Mouse (Mus musculus) cortical plate, adult 2 months (tissue): ENCODE measurements around the gene Tnrc18. TPM values are rescaled to one million over a fixed set of nuclear protein-coding genes. Genes with fewer than 3 reads are reported as not detected.

Experiments used
- H3K27ac ChIP-seq: fragments of 200-500 bp; 2 replicates; pipeline ENCODE4 v1.5.1; 2012; ENCODE audit warnings: low read length, control low read depth, inconsistent platforms; ENCODE audit not compliant: insufficient read depth
- H3K4me1 ChIP-seq: fragments of 200-500 bp; 2 replicates; pipeline ENCODE4 v1.6.1; 2011; ENCODE audit warnings: low read length; ENCODE audit not compliant: control insufficient read depth, insufficient read depth
- H3K4me3 ChIP-seq: fragments of 200-500 bp; 2 replicates; pipeline ENCODE4 v1.5.1; 2011; ENCODE audit warnings: mild to moderate bottlenecking, low read length, control low read depth; ENCODE audit not compliant: insufficient read depth
- CTCF ChIP-seq: fragments of 200-500 bp; IDR thresholded peaks from 2 replicates; pipeline ENCODE4 v1.5.1; 2011; ENCODE audit warnings: mild to moderate bottlenecking, control low read depth, low read length; ENCODE audit not compliant: insufficient read depth; ENCODE audit errors: extremely low read depth
- POLR2A ChIP-seq: fragments of 200-500 bp; IDR thresholded peaks from 2 replicates; pipeline ENCODE4 v1.6.1; 2011; ENCODE audit warnings: mild to moderate bottlenecking, low read length, control low read depth; ENCODE audit not compliant: insufficient read depth; ENCODE audit errors: extremely low read depth
- polyA plus RNA-seq: library from polyadenylated mRNA; depleted of rRNA; stranded (reverse); fragments of >200 nt; gene quantifications from 2 replicates; pipeline ENCODE4 v1.2.3, GENCODE M21; 2012

Tnrc18 gene
- polyA plus RNA-seq, 1 experiment = 31.7 TPM

GRCm38 (mm10) chr5:142750173-142750572, 67.3 kb downstream of the Tnrc18 start:
- H3K27ac ChIP-seq = no peak overlapping the region
- TF ChIP-seq CTCF = no peak
- H3K4me3 ChIP-seq = no peak overlapping the region
- no peaks in the 10 kb centered on the region for H3K4me1 ChIP-seq

- TF ChIP-seq POLR2A (no peak), CTCF (no peak)
- no peak overlapping the region for H3K4me3 ChIP-seq
- no peak overlapping the region for H3K27ac ChIP-seq
- H3K4me1 ChIP-seq = no peaks in the 10 kb centered on the region
Measured at GRCm38 (mm10) chr5:142747026-142747629, 70.3 kb downstream of the Tnrc18 start.

- Histone ChIP-seq H3K4me3 (no peak overlapping the region), H3K27ac (no peak overlapping the region), H3K4me1 (no peaks in the 10 kb centered on the region)
- TF ChIP-seq CTCF (no peak), POLR2A (no peak)
Measured at GRCm38 (mm10) chr5:142739941-142740340, 77.5 kb downstream of the Tnrc18 start.

DNA sequence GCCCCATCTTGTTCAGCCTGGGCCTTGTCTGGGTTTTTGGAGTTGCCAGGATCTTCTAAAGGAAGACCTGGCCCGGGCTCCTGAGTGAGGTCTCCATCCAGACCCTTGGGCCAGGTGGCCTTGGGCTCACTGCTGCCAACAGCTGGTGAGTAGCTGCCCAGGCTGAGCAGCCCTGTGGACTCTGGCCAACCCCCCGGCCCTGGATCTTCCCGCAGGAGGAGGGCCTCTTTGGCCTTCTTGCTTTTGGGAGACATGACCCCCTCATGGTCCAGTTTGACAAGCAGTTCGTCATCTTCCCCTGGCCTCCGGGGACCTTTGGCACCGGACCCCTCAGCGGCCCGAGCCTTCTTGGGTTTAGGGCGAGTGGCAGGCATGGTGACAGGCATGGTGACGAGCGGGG, 85.5 kb downstream of the Tnrc18 start:
- Histone ChIP-seq H3K27ac (no peak overlapping the region), H3K4me3 (no peak overlapping the region), H3K4me1 (no peaks in the 10 kb centered on the region)
- TF ChIP-seq CTCF (no peak), POLR2A (no peak)

GRCm38 (mm10) chr5:142730295-142730694, 87.2 kb downstream of the Tnrc18 start:
- TF ChIP-seq POLR2A (no peak), CTCF (no peak)
- no peak overlapping the region for H3K27ac ChIP-seq
- H3K4me1 ChIP-seq = no peaks in the 10 kb centered on the region
- H3K4me3 ChIP-seq = no peak overlapping the region

GRCm38 (mm10) chr5:142728301-142728700, 89.2 kb downstream of the Tnrc18 start:
- Histone ChIP-seq H3K4me3 (no peak overlapping the region), H3K27ac (no peak overlapping the region), H3K4me1 (no peaks in the 10 kb centered on the region)
- TF ChIP-seq CTCF = no peak

DNA sequence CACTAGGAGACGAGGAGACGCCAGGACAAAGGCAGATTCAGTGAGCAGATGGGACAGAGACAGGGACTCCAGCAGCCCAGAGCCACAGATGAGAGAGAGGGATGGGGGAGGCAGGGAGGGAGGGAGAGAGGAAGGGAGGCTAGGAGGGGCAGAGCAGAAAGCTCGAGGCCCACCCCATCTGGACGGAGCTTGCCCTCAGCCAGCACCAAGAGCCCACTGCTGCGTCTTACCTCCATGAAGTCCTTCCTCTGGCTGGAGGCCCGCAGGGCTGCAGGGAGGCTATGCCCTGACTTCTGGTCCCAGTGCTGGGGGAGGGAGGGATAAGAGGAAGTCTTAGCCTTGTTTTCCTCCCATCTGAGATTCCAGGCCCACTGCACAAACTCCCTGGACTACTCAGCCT, 90.7 kb downstream of the Tnrc18 start:
- no peak overlapping the region for H3K27ac ChIP-seq
- no peak for TF ChIP-seq CTCF
- no peak for TF ChIP-seq POLR2A
- H3K4me1 ChIP-seq = no peaks in the 10 kb centered on the region
- H3K4me3 ChIP-seq = no peak overlapping the region

GRCm38 (mm10) chr5:142724265-142724664, 93.2 kb downstream of the Tnrc18 start:
- Histone ChIP-seq H3K27ac (no peak overlapping the region), H3K4me1 (no peaks in the 10 kb centered on the region), H3K4me3 (no peak overlapping the region)
- no peak for TF ChIP-seq POLR2A
- no peak for TF ChIP-seq CTCF

DNA sequence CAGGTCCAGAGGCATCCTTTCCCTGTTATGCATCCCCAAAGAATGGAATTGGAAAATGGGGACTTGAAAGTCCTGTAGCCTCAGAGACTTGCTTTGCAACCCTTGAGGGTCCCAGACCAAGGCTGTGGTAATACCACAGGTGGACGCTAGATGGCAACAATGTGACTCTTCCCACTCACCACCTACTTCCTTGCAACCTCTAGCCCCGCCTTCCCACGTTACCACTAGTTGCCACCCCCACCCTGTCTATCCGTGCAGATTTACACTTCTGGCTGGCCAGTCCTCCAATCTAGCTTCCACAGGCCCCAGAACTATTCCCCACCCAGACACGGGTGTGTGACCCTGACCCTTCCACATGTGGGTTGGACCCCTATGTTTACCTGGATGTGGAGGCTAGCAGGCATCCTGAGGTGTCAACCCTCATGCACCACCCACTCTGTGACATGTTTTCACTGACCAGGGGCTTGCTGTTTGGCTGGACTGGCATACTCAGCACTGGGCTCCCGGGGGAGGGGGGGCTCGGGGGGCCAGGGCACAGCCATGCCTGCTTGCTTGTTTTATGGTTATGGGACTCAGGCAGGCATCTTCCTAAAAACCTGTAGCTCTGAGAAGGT, 93.8 kb downstream of the Tnrc18 start:
- no peak overlapping the region for H3K27ac ChIP-seq
- H3K4me3 ChIP-seq = no peak overlapping the region
- peak; percentile 81 for TF ChIP-seq CTCF
- 0 out of 2 replicates have a peak, but pooled peaks have one; percentile 3 for TF ChIP-seq POLR2A
- H3K4me1 ChIP-seq = no peaks in the 10 kb centered on the region

DNA sequence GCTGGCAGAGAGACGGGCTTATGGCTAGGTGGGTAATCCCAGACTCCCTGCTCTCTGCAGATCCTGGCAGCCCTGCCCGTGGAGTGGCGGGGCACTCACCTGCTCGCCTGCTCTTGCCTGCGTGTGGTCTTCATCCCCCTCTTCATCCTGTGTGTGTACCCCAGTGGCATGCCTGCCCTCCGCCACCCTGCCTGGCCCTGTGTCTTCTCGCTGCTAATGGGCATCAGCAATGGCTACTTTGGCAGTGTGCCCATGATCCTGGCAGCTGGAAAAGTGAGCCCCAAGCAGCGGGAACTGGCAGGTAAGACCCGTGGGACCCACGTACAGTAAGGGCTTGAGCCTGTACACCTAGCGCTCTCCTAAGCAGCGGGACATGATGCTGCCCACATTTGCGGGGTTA, 97.6 kb downstream of the Tnrc18 start:
- no peak overlapping the region for H3K27ac ChIP-seq
- no peak overlapping the region for H3K4me3 ChIP-seq
- H3K4me1 ChIP-seq = no peaks in the 10 kb centered on the region
- no peak for TF ChIP-seq CTCF
- no peak for TF ChIP-seq POLR2A
